Mouse (Mus musculus) spleen, adult 2 months (tissue): ENCODE data around the gene Patj. TPM values are rescaled to one million over a fixed set of nuclear protein-coding genes. Genes with fewer than 3 reads are reported as not detected.

Experiments
- DNase-seq, 2 experiments: peaks; one replicate each; pipeline versions ENCODE4 v3.0.0 to v3.0.0-alpha.2; 2012 to 2021; ENCODE audit warnings: low spot score in 2 of 2, low read depth in 1 of 2
- H3K27ac ChIP-seq: fragments of 200-500 bp; 2 replicates; pipeline ENCODE4 v1.5.1; 2012; ENCODE audit warnings: low read length, inconsistent platforms; ENCODE audit not compliant: insufficient read depth
- H3K27me3 ChIP-seq: fragments of 200-500 bp; 2 replicates; pipeline ENCODE4 v1.6.1; 2012; ENCODE audit warnings: mild to moderate bottlenecking, moderate library complexity, low read length, inconsistent platforms; ENCODE audit not compliant: control insufficient read depth, insufficient read depth
- H3K36me3 ChIP-seq: fragments of 200-500 bp; 2 replicates; pipeline ENCODE4 v1.6.1; 2012; ENCODE audit warnings: mild to moderate bottlenecking, low read length, inconsistent platforms; ENCODE audit not compliant: control insufficient read depth, insufficient read depth
- H3K4me1 ChIP-seq: fragments of 200-500 bp; 2 replicates; pipeline ENCODE4 v1.6.1; 2011; ENCODE audit warnings: inconsistent platforms; ENCODE audit not compliant: control insufficient read depth, insufficient read depth, insufficient read length
- H3K4me3 ChIP-seq: fragments of 200-500 bp; 2 replicates; pipeline ENCODE4 v1.5.1; 2011; ENCODE audit warnings: mild to moderate bottlenecking, inconsistent platforms; ENCODE audit not compliant: insufficient read depth, insufficient read length; ENCODE audit errors: extremely low read depth
- CTCF ChIP-seq: fragments of 200-500 bp; IDR thresholded peaks from 2 replicates; pipeline ENCODE4 v1.5.1; 2011; ENCODE audit warnings: mild to moderate bottlenecking, inconsistent platforms; ENCODE audit not compliant: insufficient read depth, insufficient read length, insufficient replicate concordance; ENCODE audit errors: extremely low read depth
- POLR2A ChIP-seq: fragments of 200-500 bp; IDR thresholded peaks from 2 replicates; pipeline ENCODE4 v1.6.1; 2011; ENCODE audit warnings: low read depth, low read length, inconsistent platforms
- WGBS: fragments of 180-500 bp; shearing (Covaris S2); methylation state at CpG from one replicate; pipeline ENCODE4 v1.1.7; 2018; 5-methylcytosine and 5-hydroxymethylcytosine counted together
- polyA plus RNA-seq: library from polyadenylated mRNA; depleted of rRNA; stranded (reverse); fragments of >200 nt; gene quantifications from 2 replicates; pipeline ENCODE4 v1.2.3, GENCODE M21; 2012

Gene Patj
- polyA plus RNA-seq, 1 experiment: 4.9 TPM

DNA sequence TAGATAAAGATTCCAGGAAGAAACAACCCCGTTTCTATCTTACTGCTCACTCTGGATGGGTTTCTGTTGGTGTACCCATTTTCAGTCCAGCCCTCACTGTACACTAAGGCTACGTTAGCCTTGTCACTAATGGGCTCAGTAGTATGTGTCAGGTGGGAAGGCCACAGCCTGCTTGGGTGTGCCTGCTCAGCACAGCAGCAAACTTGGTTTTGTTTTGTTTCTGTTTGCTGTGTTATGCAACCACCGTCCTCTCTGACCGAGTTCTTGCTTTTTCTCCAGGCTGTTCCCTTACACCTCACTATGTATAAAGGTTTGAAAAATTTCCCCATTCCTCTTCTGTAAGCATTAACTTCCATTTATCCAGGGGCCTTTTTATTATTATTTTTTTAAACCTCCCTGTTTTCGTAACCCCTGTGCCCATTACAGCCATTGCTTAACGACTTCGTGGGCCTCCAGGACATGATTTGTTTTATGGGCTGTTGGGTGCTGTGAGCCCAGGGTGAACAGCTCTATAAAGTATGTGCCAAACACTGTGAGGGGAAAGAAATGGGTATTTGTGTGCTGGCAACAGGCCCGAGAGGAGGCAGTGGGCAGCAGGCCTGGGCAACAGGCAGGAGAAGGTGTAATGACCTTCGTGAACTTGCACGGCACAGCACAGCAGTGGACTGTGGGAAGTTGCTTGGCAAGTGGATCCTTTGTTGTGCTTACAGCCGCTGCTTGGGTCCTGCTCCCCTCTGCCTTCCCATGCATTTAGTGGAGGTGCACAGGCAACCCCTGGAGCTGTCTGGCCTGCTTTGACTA lies 113.1 kb downstream of the Patj start:
- Histone ChIP-seq H3K27me3 (no peaks in the 10 kb centered on the region), H3K27ac (no peak overlapping the region), H3K36me3 (peaks cover 2% of the 10 kb centered on the region; the same call in 1 of the 2 replicates), H3K4me3 (no peak overlapping the region), H3K4me1 (no peaks in the 10 kb centered on the region; the same call in 1 of the 2 replicates)
- TF ChIP-seq POLR2A (no peak), CTCF (no peak)
- no peak for DNase-seq
- 86% methylated on average over 11 of the region's 11 CpGs for WGBS

DNA sequence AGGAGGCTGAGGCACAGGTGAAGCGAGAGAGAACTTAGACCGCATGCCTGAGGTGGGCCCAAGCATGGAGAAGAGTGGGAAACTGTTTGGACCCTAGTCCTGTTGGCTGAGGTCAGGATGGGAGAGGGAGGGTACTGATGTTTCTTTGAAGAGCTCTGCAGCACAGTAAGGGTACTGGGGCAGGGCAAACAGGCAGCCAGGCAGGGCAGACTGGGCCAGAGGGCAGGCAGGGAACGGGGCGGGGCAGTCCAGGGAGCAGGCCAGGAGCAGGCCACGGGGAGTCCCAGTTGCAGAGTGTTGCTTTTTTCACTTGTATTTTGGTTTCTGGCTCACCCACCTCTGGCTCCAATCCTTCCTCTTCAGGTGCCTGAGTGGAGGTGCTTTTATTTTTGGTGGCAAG lies 114.4 kb downstream of the Patj start:
- H3K27me3 ChIP-seq: no peaks in the 10 kb centered on the region
- H3K27ac ChIP-seq: no peak overlapping the region
- TF ChIP-seq CTCF: no peak
- TF ChIP-seq POLR2A: no peak
- no peaks in the 10 kb centered on the region; the same call in 1 of the 2 replicates for H3K4me1 ChIP-seq
- no peak for DNase-seq
- H3K36me3 ChIP-seq: peaks cover 3% of the 10 kb centered on the region; the same call in 1 of the 2 replicates
- H3K4me3 ChIP-seq: no peak overlapping the region
- 87% methylated on average over 5 of the region's 5 CpGs for WGBS

DNA sequence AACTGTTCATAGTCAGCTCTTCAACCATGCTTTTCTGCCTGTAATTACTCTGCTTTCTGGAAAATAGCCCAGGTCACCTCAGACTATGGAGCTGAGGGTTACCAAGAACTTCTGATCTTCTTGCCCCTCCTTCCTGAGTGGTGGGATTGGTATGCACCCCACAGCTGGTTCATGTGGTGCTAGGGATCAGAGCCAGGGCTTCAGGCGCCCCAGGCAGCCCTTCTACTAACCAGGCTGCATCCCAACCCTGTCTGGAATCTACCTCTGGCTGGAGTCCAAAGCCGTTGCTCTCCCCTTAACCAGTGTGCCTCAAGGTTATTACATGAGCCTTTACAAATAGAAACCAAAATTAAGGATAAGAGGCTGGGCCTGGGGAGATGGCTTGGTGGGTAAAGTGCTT lies 115.7 kb downstream of the Patj start:
- Histone ChIP-seq H3K4me3 (no peak overlapping the region), H3K36me3 (peaks cover 3% of the 10 kb centered on the region; the same call in 1 of the 2 replicates), H3K27ac (no peak overlapping the region), H3K27me3 (no peaks in the 10 kb centered on the region), H3K4me1 (no peaks in the 10 kb centered on the region; the same call in 1 of the 2 replicates)
- TF ChIP-seq CTCF (no peak), POLR2A (no peak)
- no peak for DNase-seq
- 90% methylated on average over 2 of the region's 2 CpGs for WGBS

DNA sequence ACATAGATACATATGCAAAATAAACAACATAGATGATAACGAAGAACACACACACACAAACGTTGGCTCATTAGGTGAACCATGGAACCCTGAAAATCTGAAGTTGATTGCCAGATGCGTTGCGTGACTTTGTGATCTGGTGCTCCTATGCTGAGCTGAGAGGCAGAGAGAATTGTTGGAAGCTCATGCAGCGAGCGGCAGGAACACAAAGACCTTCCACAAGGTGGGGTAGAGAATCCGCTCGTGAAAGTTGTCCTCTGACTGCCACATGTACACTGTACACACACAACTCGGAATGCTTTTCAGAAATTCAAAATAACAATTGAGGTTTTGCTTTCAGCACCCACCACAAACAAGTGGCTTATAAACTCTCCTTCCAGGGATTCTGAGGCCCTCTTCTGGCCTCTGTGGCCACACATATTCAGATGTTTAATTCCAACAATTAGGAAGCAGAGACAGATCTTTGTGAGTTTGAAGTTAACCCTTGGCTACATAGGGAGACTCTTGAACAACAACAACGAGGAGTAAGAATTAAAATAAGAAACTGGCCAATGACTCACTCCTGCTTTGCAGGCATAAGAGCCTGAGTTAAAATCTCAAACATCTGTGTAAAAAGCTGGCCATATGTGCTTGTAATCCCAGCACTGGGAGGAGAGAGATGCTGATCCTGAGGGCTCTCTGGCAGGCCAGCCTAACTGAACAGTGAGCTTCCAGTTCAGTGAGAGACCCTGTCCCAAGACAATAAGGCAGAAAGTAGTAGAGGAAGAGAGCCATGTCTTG lies 116.6 kb downstream of the Patj start:
- WGBS: 91% methylated on average over 10 of the region's 10 CpGs
- H3K27ac ChIP-seq: no peak overlapping the region
- no peak overlapping the region for H3K4me3 ChIP-seq
- no peak for DNase-seq
- TF ChIP-seq CTCF (no peak), POLR2A (no peak)
- no peaks in the 10 kb centered on the region; the same call in 1 of the 2 replicates for H3K4me1 ChIP-seq
- H3K27me3 ChIP-seq: no peaks in the 10 kb centered on the region
- peaks cover 3% of the 10 kb centered on the region; the same call in 1 of the 2 replicates for H3K36me3 ChIP-seq

DNA sequence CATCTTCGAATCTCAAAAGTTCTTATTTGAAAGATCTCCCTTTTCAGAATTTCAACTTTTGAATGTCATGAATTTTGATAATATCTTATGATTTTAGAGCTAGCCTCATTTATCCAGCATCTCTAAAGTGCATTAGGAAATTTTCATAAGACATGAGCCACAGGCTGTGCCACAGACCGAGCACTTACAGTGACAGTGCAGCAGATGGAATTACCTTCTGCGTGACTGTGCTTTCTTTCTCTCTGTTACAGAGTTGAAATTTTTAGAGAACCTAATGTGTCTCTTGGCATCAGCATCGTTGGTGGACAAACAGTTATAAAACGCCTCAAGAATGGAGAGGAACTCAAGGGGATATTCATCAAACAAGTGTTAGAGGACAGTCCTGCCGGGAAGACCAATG lies 124.9 kb downstream of the Patj start:
- 94% methylated on average over 6 of the region's 6 CpGs for WGBS
- Histone ChIP-seq H3K36me3 (no peaks in the 10 kb centered on the region; the same call in 1 of the 2 replicates), H3K27me3 (no peaks in the 10 kb centered on the region), H3K27ac (no peak overlapping the region), H3K4me3 (no peak overlapping the region), H3K4me1 (no peaks in the 10 kb centered on the region)
- TF ChIP-seq POLR2A: no peak
- no peak for TF ChIP-seq CTCF
- DNase-seq: no peak

DNA sequence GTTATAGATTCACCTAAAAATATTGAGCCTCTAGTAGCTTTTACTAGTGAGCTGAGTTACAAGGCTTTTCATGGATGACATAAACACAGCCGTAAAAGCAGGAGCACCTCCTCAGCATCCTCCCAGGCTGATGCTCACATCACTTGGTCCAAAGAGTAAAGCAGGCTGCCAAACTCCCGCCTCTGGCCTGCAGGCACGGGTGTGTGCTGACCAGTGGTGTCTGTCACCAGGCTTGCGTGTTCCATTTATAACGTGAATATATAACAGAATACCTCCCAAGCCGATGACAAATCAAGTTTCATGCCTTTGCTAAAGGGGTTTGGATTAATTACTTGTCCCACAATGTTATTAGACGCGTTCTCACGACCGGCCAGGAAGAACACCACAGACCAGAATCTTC lies 128.9 kb downstream of the Patj start:
- 94% methylated on average over 10 of the region's 10 CpGs for WGBS
- DNase-seq: no peak
- H3K27me3 ChIP-seq: no peaks in the 10 kb centered on the region
- H3K27ac ChIP-seq: no peak overlapping the region
- H3K4me3 ChIP-seq: no peak overlapping the region
- TF ChIP-seq POLR2A (no peak), CTCF (no peak)
- no peaks in the 10 kb centered on the region for H3K36me3 ChIP-seq
- H3K4me1 ChIP-seq: no peaks in the 10 kb centered on the region

DNA sequence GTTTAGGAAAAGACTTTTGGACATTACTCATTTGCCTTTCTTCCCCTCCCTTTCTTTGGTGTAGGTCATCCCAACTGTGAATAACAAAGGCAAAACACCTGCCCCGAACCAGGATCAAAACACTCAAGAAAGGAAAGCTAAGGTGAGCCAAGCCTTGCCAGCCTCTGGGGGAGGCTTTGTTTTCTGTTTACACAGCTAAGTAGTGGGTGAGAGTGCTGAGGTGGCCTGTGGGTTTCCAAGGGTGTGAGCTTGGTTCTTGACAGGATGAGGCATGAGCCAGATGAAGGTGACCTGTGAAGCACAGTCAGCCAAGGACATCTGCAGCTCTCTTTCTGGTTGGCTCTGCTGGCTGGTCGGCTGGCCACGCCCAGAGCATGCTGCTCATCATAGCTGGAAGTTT lies 139.9 kb downstream of the Patj start:
- Histone ChIP-seq H3K27me3 (no peaks in the 10 kb centered on the region), H3K27ac (no peak overlapping the region), H3K36me3 (no peaks in the 10 kb centered on the region), H3K4me1 (no peaks in the 10 kb centered on the region), H3K4me3 (no peak overlapping the region)
- no peak for TF ChIP-seq POLR2A
- no peak for TF ChIP-seq CTCF
- 88% methylated on average over 3 of the region's 3 CpGs for WGBS
- DNase-seq: no peak
